Mouse (Mus musculus) neural tube, embryonic 11.5 days (tissue): ENCODE measurements at regions not wholly inside any gene's neighbourhood (a gene's known extent, or its start where the extent isn't known, plus 50 kb on each side); places are given as distances from the start of the nearest gene placed in this dataset.

Experiments
- ATAC-seq: fragments of 200-750 bp; cut with Nextera tagmentation; 2 replicates; pipeline ENCODE4 v1.8.0; 2017; ENCODE audit warnings: moderate number of reproducible peaks, mild to moderate bottlenecking, moderate TSS enrichment, moderate library complexity; ENCODE audit not compliant: insufficient read depth, low FRiP score, low TSS enrichment
- DNase-seq: peaks from one replicate; pipeline ENCODE4 v3.0.0-alpha.2; 2015; ENCODE audit warnings: low spot score
- H3K27ac ChIP-seq: fragments of 300-500 bp; sonication (generic); 2 replicates; pipeline ENCODE4 v1.5.1; 2014; ENCODE audit warnings: low read depth, mild to moderate bottlenecking, low read length
- H3K27me3 ChIP-seq: fragments of 300-500 bp; sonication (generic); 2 replicates; pipeline ENCODE4 v1.6.1; 2014; ENCODE audit warnings: mild to moderate bottlenecking, low read length, mixed read lengths; ENCODE audit not compliant: control insufficient read depth, insufficient read depth
- H3K36me3 ChIP-seq: fragments of 300-500 bp; sonication (generic); 2 replicates; pipeline ENCODE4 v1.6.1; 2014; ENCODE audit warnings: mild to moderate bottlenecking, low read length, moderate library complexity, mixed read lengths; ENCODE audit not compliant: control insufficient read depth, insufficient read depth
- H3K4me1 ChIP-seq: fragments of 300-500 bp; sonication (generic); 2 replicates; pipeline ENCODE4 v1.6.1; 2014; ENCODE audit warnings: low read length, mixed read lengths; ENCODE audit not compliant: control insufficient read depth, insufficient read depth
- H3K4me2 ChIP-seq: fragments of 300-500 bp; sonication (generic); 2 replicates; pipeline ENCODE4 v1.6.1; 2014; ENCODE audit warnings: low read depth, mild to moderate bottlenecking, moderate library complexity
- H3K4me3 ChIP-seq: fragments of 300-500 bp; sonication (generic); 2 replicates; pipeline ENCODE4 v1.5.1; 2014; ENCODE audit warnings: low read depth, low read length
- H3K9ac ChIP-seq: fragments of 300-500 bp; sonication (generic); 2 replicates; pipeline ENCODE4 v1.6.1; 2014; ENCODE audit warnings: mild to moderate bottlenecking, low read length
- H3K9me3 ChIP-seq: fragments of 300-500 bp; sonication (generic); 2 replicates; pipeline ENCODE4 v1.6.1; 2016; ENCODE audit warnings: low read length; ENCODE audit not compliant: control insufficient read depth
- WGBS: fragments of 180-500 bp; shearing (Covaris S2); extraction: QIAGEN DNeasy Blood & Tissue Kit; methylation state at CpG from one replicate; pipeline ENCODE4 v1.1.7; 2014; 5-methylcytosine and 5-hydroxymethylcytosine counted together

DNA sequence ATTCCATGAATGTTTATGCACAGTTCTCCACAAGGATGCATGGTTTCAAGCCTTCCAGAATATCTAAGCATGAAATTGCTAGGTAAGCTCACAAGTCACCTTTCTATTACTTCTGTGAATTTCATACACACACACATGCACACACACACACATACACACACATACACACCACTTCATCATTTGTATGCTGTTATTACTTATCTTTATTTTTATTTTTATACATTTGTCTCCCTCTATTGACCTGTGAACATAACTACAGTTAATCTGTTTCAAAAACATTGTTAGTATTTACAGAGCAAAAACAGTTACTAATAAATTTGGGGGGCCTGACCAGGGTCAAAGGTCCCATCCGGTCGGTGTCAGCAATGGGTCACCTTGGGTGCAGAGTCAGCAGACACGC is 212.6 kb upstream of the Depdc1a start:
- H3K36me3 ChIP-seq = no peaks in the 10 kb centered on the region
- DNase-seq (no peak), ATAC-seq (0 out of 2 replicates have a peak, but pooled peaks have one; percentile 9)
- no peaks in the 10 kb centered on the region for H3K27me3 ChIP-seq
- no peaks in the 10 kb centered on the region for H3K4me1 ChIP-seq
- WGBS = 81% methylated on average over 3 of the region's 3 CpGs
- H3K9ac ChIP-seq = no peak overlapping the region
- H3K4me2 ChIP-seq = no peak overlapping the region
- no peak overlapping the region for H3K27ac ChIP-seq
- no peaks in the 10 kb centered on the region for H3K9me3 ChIP-seq
- H3K4me3 ChIP-seq = no peak overlapping the region

DNA sequence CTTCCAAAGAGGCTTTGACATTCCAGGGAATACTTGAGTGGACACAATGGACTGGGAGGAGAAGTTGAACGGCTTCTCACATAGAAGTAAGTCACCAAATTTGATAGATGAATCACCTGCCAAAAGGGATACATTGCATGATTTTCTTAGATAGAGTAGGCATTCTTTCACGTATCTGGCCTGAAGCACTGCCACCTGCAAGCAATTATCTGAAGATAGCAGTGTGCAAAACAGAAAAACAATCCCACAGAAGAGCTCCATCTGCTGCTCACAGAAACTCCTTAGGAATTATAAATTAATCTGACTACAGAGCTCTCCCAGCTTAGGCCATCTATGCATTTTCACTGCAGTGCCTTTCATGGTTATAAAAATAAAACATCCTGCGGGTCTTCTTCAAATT is 177.8 kb upstream of the Depdc1a start:
- H3K27ac ChIP-seq = no peak overlapping the region
- H3K4me1 ChIP-seq = no peaks in the 10 kb centered on the region
- H3K4me3 ChIP-seq = no peak overlapping the region
- no peaks in the 10 kb centered on the region for H3K27me3 ChIP-seq
- no peaks in the 10 kb centered on the region for H3K9me3 ChIP-seq
- H3K9ac ChIP-seq = no peak overlapping the region
- ATAC-seq = no peak
- DNase-seq = no peak
- WGBS = 60% methylated on average over 3 of the region's 3 CpGs
- no peaks in the 10 kb centered on the region for H3K36me3 ChIP-seq
- H3K4me2 ChIP-seq = no peak overlapping the region

DNA sequence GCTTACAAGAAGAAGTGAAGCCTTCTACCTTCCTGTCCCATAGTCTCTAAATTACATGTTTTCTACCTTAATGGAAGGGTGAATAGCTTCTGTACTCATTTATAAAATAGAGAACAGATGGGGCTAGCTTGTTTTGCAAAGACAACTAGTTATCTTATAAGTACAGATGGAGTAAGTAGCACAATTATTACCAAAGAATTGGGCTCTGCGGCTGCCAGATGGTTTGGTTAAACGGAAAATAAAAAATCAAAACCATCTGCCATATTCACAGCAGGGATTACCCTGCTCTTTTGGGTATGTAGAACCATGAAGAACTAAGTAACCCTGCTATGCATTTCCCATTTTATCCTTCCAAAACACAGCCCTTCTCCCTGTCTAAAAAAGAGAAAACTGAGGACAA is 147.2 kb upstream of the Depdc1a start:
- ATAC-seq = no peak
- H3K9me3 ChIP-seq = no peaks in the 10 kb centered on the region
- no peaks in the 10 kb centered on the region for H3K27me3 ChIP-seq
- H3K4me2 ChIP-seq = no peak overlapping the region
- 76% methylated on average over 2 of the region's 2 CpGs for WGBS
- H3K4me3 ChIP-seq = no peak overlapping the region
- H3K4me1 ChIP-seq = no peaks in the 10 kb centered on the region
- H3K27ac ChIP-seq = no peak overlapping the region
- no peak overlapping the region for H3K9ac ChIP-seq
- DNase-seq = no peak
- no peaks in the 10 kb centered on the region for H3K36me3 ChIP-seq

DNA sequence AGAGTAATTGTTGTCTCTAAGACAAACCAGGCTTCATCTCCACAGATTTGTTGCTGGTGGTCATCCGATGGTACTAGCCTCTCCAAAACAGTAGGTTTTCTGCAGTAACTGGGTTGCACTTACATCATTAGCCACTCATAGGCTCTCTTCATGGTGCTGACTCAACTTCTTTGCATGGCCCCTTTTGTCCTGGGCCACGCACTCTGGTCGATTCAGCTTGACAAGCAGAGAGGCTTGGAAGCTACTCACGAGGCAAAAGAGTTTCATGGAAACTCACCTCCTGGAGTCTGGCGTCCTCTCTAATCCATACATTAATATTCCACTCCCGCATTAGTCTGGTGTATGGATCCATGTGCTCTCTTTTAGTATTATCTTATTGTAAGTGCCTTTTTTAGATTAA is 141.5 kb upstream of the Depdc1a start:
- WGBS = 96% methylated on average over 6 of the region's 6 CpGs
- DNase-seq (no peak), ATAC-seq (no peak)
- Histone ChIP-seq H3K36me3 (no peaks in the 10 kb centered on the region), H3K4me2 (no peak overlapping the region), H3K27me3 (no peaks in the 10 kb centered on the region), H3K4me3 (no peak overlapping the region), H3K4me1 (no peaks in the 10 kb centered on the region), H3K9me3 (no peaks in the 10 kb centered on the region), H3K27ac (no peak overlapping the region), H3K9ac (no peak overlapping the region)

DNA sequence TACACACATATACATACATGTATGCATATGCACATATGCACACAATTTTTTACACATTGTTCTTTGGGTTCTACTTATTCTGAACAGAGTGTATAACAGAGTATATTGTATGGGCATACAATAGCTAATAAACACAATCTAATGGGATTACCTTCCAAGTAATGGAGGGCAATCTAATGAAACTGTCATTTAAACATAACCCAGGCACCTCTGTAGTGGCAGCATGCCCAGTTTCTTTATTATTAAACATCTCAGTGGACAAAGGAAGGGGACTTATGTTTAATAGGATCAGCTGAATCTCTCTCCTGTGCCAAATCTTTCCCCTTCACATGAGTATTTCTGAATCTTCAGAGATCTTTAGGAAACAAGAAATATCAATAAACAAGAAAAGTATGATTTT is 122.1 kb upstream of the Depdc1a start:
- Histone ChIP-seq H3K9ac (no peak overlapping the region), H3K27me3 (no peaks in the 10 kb centered on the region), H3K27ac (no peak overlapping the region), H3K4me1 (no peaks in the 10 kb centered on the region), H3K36me3 (no peaks in the 10 kb centered on the region), H3K4me3 (no peak overlapping the region), H3K9me3 (no peaks in the 10 kb centered on the region), H3K4me2 (no peak overlapping the region)
- ATAC-seq (no peak), DNase-seq (no peak)
